Mouse (Mus musculus) embryo, embryonic 11 days (tissue): Measurements from ENCODE around the gene Pfpl.

Experiments used
- DNase-seq: peaks from one replicate; pipeline ENCODE4 v3.0.0-alpha.2; 2015

Gene Pfpl

GRCm38 (mm10) chr19:12427605-12428004 lies at the start of gene Pfpl:
TSS of gene Pfpl (plus strand) at chr19:12427905.
- DNase-seq = no peak

DNA sequence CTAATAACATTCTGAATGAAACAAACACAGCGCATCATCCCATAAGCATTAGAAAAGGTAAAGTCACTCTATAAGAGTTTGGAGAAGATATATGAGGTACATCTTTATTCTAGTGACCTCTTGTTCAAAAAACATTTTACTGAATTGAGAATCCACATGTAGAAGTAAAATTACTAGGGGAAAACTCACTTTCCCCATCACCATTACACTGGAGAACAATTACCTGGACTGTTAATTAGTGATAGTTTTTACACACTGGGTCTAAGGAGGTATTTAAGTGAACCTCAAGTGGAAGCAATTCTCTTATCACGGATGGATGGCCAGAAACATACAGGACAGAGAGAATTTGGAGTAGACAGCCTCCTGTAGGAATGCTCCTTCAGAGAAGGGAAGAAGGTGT lies 40.7 kb upstream of the Pfpl start, which contains the start of gene Olfr1440:
Gene Olfr1440 (plus strand): TSS at position 301 of the 400 bp plus-strand sequence.
- no peak for DNase-seq

DNA sequence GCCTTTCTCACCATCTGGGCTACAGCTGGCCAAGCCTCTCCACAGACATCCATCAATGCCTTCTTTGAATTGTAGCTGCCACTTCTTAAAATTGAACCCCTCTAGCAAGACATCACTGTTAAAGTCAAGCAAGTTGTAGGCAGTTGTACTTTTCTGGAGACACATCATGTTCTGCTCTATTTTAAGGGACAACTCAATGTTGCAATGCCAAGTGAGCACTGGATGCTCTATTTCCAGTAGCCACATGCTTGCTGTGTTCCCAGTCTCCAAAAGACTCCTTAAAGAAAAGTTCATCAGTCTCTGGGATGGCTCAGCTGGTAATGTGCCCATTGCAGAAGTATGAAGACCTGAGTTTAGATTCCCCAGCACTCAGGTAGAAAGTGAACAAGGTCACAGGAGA lies 14.0 kb upstream of the Pfpl start:
- no peak for DNase-seq

DNA sequence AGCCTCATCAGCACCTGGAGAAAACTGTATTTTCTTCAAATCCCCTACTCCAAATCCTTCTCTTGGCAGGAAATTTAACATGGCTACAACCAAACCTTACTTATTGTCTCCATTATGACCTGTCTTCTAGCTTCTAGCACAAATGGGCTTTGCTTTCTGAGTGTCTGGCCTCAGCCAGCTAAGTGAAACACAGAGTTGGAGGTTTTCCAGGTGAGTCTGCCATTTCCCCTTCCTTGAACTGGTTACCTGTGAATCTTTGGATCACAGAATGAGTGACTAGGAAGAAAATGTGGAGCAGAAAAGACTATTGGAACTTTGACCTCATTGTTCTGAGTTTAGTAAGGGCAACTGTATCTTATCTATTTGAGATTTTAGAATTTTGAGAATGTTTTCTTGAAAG lies 10.3 kb upstream of the Pfpl start, which contains the start of gene Olfr1441:
Gene Olfr1441 (plus strand): TSS at position 73 of the 400 bp plus-strand sequence.
- DNase-seq = no peak

DNA sequence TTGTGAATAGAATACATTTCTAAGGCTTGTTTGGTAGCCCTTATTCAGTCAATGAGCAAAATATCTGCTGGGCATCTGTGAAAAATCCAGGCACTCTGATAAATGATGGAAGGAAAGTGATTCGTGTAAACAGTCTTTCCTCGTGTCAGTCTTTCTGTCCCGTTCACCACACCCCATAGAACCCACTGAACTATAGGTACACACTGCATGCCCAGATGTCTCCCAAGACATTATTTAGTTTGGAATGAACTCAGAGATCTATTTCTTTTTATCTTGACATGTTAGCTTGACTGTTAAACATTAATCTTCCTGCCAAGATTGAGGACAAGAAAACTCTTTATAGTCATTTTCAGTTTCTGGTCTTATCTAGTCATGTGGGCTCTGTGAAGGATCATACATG lies 9.4 kb upstream of the Pfpl start:
- DNase-seq = no peak

DNA sequence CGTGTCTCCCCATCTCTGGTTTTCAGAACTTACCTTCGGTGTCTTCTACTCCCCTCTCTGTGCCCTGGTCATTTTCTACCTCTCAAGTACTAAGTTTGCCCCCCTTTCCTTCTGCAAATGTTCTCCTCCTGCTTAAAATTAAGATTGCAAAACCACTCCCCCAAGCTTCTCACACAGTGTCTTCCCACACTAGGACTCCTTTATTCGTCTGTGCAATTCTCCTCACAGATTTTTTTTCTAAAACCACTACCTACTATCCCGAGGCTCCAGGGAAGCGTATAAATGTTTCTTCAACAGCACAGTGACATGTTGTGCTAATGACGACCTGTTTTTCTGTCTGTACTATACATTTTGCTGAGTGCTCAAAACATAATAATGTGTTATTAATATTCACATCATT lies 7.2 kb upstream of the Pfpl start:
- DNase-seq = no peak

GRCm38 (mm10) chr19:12421680-12422079 lies 6.0 kb upstream of the Pfpl start:
- DNase-seq = no peak

GRCm38 (mm10) chr19:12427101-12427500 lies 604 bp upstream of the Pfpl start:
- DNase-seq = no peak

GRCm38 (mm10) chr19:12433033-12433432 lies 5.3 kb downstream of the Pfpl start:
- peak; percentile 61 for DNase-seq

GRCm38 (mm10) chr19:12435011-12435416 lies 7.3 kb downstream of the Pfpl start:
- no peak for DNase-seq

- no peak for DNase-seq
Observed at GRCm38 (mm10) chr19:12435750-12436524, 8.2 kb downstream of the Pfpl start.

DNA sequence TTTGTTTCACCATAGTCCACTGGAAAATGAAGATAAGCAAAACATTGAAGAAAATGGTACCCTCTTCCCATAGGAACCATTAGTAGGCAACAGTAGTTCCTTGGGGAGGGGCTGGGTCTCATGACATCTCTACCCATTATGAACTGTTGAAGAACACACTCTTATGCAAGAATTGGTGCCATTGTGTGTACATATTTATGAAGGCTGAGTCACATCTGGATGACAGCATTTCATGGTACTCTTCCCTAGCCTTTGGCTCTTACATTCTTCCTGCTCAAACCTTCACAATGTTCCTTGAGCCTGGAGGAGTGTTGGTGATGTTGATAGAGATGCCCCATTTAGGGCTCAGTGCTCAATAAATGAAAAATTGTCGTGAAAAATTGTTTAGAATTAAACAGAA lies 11.9 kb downstream of the Pfpl start:
- no peak for DNase-seq

DNA sequence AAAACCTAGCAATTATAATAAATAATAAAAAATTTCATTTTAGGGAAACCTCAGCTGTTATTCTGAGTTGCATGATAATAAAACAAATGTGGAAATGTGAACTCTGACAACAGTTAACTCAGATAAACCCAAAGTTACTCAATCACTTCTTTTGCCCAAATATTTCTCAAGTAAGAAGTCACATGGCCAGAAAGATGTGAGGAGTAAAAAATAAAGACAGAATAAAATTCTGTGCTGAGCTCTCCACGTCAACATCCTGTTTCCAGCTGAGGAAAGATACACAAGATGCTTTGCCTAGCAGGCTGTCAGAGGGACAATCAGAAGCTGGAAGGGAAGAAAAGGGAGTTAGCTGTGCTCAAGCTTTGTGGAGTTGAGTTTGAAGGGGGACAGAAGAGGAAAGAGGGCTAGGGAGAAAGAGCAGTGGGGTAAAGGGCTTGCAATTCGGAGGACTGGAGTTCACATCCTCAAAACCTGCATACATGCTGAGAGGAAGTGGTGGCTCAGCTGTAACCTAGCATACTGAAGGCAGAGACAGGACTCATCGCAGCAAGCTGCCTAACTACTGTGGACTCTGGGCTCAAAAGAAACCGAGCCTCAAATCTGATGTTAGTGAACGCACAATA lies 12.5 kb downstream of the Pfpl start:
- no peak for DNase-seq

- DNase-seq = no peak
Observed at GRCm38 (mm10) chr19:12442560-12442959, 14.9 kb downstream of the Pfpl start.

- DNase-seq = no peak
Observed at GRCm38 (mm10) chr19:12445014-12445413, 17.3 kb downstream of the Pfpl start.

DNA sequence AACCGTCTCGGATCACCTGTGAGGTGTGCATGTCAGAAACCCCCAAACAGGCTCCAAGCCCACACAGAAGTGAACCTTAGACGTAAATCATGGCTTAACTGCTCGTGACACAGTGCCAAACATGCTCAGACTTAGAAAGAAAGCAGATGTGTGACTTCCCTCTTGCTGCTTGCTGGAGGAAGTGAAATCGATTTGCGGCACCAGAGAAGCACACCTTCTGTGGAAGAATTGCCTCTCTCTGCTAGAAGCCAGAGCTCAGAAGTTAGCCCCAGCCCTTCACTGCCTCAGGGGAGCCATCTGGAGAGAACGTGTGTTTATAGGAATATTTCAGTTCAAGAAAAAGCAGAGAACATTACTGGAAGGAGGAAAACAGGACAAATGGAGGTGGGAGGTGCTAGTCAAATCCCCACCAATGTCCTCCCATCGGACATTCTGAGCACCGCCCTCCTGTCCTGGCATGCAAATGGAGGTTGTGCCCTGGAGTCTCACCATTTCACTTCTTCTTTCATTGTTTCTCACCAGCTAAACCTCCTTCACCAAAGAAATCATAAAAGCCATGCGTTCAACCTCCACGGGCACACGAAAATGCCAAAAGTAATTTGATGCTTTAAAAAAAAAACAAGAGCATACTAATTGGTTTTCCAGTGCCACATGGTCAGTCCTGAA lies 29.8 kb downstream of the Pfpl start:
- DNase-seq = peak; percentile 24

DNA sequence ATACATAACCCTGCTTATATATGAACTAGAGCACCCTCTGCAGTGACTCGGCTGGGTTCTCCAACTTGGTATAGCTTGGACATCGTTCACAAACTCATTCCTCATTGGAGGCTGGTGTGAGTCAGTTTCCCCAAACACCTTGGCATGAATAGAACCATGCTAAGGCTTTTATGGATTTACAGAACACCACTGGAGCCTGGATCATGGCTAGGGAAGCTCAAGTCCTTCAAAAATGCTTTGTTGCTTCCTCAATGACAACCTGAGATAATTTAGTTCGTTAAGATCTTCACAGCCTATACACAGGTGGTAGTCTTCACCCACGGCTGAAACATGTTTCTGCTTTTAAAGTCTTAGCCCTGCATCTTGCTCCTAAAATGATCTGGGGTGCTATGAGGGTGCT lies 31.8 kb downstream of the Pfpl start:
- DNase-seq = no peak

DNA sequence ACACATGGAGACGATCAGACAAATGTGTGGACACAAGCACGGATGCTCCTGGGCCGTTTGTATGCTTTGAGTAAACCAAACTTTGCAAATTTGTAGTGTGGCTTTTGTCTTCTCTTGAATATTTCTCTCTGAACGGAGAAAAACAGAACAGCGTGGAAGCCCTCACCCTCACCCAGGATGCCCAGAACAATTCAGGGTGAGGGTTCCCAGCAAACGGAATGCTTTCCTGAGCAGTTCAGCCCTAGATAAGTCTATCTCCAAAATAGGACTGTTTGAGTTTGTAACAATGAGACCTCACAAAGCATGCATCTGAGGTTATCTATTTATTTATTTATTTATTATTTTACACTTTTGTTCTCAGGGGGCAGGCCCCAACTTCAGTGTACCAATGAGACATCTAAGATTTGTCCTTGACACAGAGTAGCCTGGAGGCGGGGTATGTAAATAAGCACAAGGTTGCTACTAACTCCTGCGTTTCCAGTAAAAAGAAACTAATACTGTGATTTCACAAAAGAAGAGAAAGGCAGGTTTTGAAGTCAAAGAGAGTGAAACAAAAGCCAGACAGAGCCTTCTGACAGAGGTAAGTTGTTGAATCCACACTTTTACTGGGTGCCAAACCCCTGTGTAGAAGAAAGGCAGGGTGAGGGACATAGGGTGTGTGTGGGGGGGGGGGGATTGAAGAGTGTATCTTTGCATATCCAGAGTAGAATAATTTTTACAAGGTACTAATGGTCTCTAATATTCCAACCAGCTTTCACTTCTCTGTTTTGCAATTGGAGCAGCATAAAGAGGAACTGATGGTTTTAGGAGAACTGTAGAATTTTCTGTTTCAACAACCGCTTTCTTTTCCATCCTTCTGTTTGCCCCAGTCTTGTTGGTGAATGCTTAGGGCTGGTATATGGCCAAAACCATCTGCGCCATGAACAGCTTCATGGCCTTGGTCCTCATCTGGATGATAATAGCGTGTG lies 32.9 kb downstream of the Pfpl start, which contains the start of gene Mpeg1:
Gene Mpeg1 (plus strand): TSS at position 498 of the 968 bp plus-strand sequence.
- no peak for DNase-seq

GRCm38 (mm10) chr19:12462851-12463721 lies 35.4 kb downstream of the Pfpl start:
- DNase-seq = no peak

DNA sequence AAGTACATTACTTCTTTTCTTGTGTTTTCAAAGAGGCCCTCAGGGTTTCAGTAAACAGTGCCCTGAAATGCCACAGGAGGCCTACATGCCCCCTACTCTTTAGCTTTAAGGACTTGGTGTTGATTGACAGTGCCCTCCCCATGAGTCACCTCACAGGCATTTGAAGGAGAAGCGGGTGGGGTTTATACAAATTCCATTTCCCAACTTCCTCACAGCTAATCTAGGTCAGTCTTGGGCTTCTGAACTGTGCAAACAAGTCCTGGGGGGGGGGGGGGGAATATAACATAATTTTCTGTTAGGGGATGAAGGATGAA lies 36.0 kb downstream of the Pfpl start:
- DNase-seq = peak; percentile 14

DNA sequence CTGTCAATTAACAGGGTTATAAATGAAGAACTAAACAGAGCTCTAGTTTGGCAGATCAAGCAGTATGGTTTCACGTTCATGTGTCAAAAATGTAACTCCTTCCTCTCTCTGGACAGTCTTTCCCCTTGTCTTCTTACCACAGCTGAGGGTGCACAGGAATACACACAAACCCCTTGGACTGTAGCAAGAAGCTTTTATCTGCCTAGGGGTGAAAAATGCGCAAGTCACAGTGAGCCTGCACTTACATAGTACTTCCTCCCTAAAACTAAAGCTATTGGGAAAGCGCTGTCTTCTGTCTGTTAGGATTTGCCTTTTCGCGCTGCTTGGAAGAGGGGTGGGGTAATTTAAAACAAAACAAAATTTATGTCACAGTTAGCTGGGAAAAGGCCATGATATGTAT lies 36.4 kb downstream of the Pfpl start:
- DNase-seq = no peak

- no peak for DNase-seq
Observed at GRCm38 (mm10) chr19:12464674-12465073, 37.0 kb downstream of the Pfpl start.
